Mouse (Mus musculus): ENCODE data around the gene Faap24. TPM values are rescaled to one million over a fixed set of nuclear protein-coding genes. Genes with fewer than 3 reads are reported as not detected.

Gene Faap24
- polyA plus RNA-seq, 1 experiment from 2014 or later: 22.9 TPM

GRCm38 (mm10) chr7:35357621-35358020 is 39.0 kb downstream of the Faap24 start:
- H3K36me3 ChIP-seq: peaks cover 11% of the 10 kb centered on the region; the same call in 1 of the 2 replicates
- no peak for DNase-seq (ENCODE audit: low spot score)
- no peaks in the 10 kb centered on the region for H3K9me3 ChIP-seq
- 87% methylated on average over 12 of the region's 12 CpGs for WGBS
- H3K27me3 ChIP-seq (ENCODE audit: insufficient read depth, poor library complexity, severe bottlenecking): no peaks in the 10 kb centered on the region
- no peak overlapping the region for H3K4me3 ChIP-seq
- H3K27ac ChIP-seq: no peak overlapping the region
- H3K4me1 ChIP-seq: peaks cover 19% of the 10 kb centered on the region

DNA sequence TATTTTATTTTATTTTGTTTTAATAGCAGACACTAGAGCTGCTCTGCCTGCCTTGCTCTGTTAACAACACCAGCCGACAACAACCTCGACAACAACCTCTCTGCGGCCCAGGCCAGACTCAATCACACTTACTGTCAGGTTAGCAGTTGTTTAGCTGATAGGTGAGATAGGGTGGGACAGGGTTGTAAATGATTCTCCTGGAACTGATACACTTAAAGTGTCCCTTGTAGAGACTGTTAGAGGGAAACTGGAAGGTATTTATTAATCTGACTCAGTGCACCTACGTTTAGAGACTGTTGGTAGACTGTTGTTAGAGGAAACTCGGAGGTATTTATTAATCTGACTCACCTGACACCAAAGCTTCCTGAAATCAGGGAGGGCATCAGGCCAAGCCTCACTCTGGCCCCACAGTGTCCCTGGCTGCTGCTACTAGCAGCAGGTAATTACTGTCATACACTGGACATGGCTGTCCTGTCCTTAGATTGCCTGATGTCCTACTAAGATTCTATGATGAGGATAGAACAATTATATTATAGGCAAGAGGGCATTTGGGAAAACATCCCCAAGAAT is 41.2 kb downstream of the Faap24 start:
- H3K9me3 ChIP-seq: no peaks in the 10 kb centered on the region
- no peak overlapping the region for H3K4me3 ChIP-seq
- DNase-seq (ENCODE audit: low spot score): no peak
- H3K27ac ChIP-seq: 0 out of 2 replicates have a peak overlapping the region, but pooled peaks have one; percentile 12
- peaks cover 9% of the 10 kb centered on the region; the same call in 1 of the 2 replicates for H3K36me3 ChIP-seq
- 60% methylated on average over 5 of the region's 5 CpGs for WGBS
- peaks cover 9% of the 10 kb centered on the region; the same call in 1 of the 2 replicates for H3K4me1 ChIP-seq
- no peaks in the 10 kb centered on the region for H3K27me3 ChIP-seq (ENCODE audit: insufficient read depth, poor library complexity, severe bottlenecking)

DNA sequence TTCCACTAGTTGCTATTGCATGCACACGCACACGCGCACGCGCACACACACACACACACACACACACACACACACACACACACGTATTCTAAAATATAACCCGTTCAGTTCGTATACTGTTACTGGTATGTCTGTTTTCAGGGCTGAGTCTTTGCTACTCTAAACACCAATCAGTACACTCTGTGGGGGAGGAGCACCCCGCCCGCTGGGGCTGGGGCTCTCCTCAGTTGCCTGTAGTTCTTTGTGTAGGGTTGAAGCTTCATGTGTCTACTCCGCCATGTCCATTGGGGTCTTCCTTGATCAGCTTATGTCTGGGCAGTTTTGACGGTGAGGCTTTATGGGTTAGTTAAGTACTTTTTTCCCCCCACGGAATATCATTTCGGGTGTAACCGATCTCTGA is 43.3 kb downstream of the Faap24 start:
- DNase-seq (ENCODE audit: low spot score): no peak
- WGBS: 93% methylated on average over 15 of the region's 15 CpGs
- peaks cover 12% of the 10 kb centered on the region; the same call in 1 of the 2 replicates for H3K4me1 ChIP-seq
- H3K4me3 ChIP-seq: no peak overlapping the region
- H3K9me3 ChIP-seq: no peaks in the 10 kb centered on the region
- H3K27me3 ChIP-seq (ENCODE audit: insufficient read depth, poor library complexity, severe bottlenecking): no peaks in the 10 kb centered on the region
- peaks cover 9% of the 10 kb centered on the region; the same call in 1 of the 2 replicates for H3K36me3 ChIP-seq
- H3K27ac ChIP-seq: no peak overlapping the region

DNA sequence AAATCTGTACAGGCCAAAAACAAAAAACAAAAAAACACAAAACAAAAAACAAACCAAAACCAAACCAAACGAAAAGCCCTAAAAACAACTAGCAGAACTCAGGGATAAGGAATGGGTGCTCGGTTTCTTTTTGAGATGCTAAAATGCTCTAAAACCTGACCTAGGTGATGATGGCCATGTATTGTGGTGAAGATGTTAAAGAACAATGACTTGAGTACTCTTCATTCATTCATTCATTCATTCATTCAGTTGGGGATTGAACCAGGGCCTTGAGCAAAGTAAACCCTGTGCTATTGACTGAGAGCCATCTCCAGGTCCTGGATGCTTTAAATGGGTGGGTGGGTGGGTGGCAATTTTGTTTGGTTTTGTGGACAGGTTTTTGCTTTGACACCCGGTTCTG is 45.5 kb downstream of the Faap24 start:
- Histone ChIP-seq H3K9me3 (no peaks in the 10 kb centered on the region), H3K27me3 (ENCODE audit: insufficient read depth, poor library complexity, severe bottlenecking) (no peaks in the 10 kb centered on the region), H3K27ac (no peak overlapping the region), H3K4me1 (peaks cover 18% of the 10 kb centered on the region), H3K36me3 (peaks cover 9% of the 10 kb centered on the region; the same call in 1 of the 2 replicates), H3K4me3 (no peak overlapping the region)
- WGBS: 86% methylated on average over 3 of the region's 3 CpGs
- no peak for DNase-seq (ENCODE audit: low spot score)

- H3K4me1 ChIP-seq: peaks cover 12% of the 10 kb centered on the region
- no peaks in the 10 kb centered on the region for H3K27me3 ChIP-seq (ENCODE audit: insufficient read depth, poor library complexity, severe bottlenecking)
- WGBS: 88% methylated on average over 8 of the region's 8 CpGs
- no peak overlapping the region for H3K27ac ChIP-seq
- H3K36me3 ChIP-seq: peaks cover 9% of the 10 kb centered on the region; the same call in 1 of the 2 replicates
- H3K4me3 ChIP-seq: no peak overlapping the region
- H3K9me3 ChIP-seq: no peaks in the 10 kb centered on the region
- no peak for DNase-seq (ENCODE audit: low spot score)
Observed at GRCm38 (mm10) chr7:35349886-35350684, 46.6 kb downstream of the Faap24 start.

DNA sequence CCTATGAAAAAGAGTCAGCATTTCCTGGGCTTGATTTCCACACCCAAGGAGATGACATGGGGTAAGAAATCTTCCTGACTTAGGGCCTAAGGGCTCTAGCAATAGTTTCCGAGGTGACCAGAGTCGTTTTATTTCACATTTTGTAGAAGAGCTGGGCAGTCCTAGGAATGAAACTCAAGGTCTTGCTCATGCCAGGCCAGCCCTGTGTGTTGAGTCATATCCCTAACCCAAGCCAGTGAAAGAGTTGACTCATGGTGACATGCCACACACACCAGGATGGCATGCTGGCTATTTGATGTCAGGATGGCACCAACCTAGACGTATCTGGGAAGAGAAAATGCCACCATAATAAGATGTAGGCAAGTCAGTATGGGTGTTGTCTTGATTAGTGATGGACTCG is 47.6 kb downstream of the Faap24 start:
- H3K4me1 ChIP-seq: peaks cover 12% of the 10 kb centered on the region
- no peak overlapping the region for H3K4me3 ChIP-seq
- no peaks in the 10 kb centered on the region for H3K27me3 ChIP-seq (ENCODE audit: insufficient read depth, poor library complexity, severe bottlenecking)
- 87% methylated on average over 4 of the region's 4 CpGs for WGBS
- H3K36me3 ChIP-seq: peaks cover 7% of the 10 kb centered on the region; the same call in 1 of the 2 replicates
- no peak for DNase-seq (ENCODE audit: low spot score)
- H3K9me3 ChIP-seq: no peaks in the 10 kb centered on the region
- no peak overlapping the region for H3K27ac ChIP-seq

- peaks cover 12% of the 10 kb centered on the region for H3K4me1 ChIP-seq
- 45% methylated on average over 17 of the region's 18 CpGs for WGBS
- no peak overlapping the region for H3K27ac ChIP-seq
- DNase-seq (ENCODE audit: low spot score): no peak
- H3K4me3 ChIP-seq: no peak overlapping the region
- H3K9me3 ChIP-seq: no peaks in the 10 kb centered on the region
- H3K27me3 ChIP-seq (ENCODE audit: insufficient read depth, poor library complexity, severe bottlenecking): no peaks in the 10 kb centered on the region
- H3K36me3 ChIP-seq: no peaks in the 10 kb centered on the region
Observed at GRCm38 (mm10) chr7:35347918-35348700, 48.5 kb downstream of the Faap24 start.

DNA sequence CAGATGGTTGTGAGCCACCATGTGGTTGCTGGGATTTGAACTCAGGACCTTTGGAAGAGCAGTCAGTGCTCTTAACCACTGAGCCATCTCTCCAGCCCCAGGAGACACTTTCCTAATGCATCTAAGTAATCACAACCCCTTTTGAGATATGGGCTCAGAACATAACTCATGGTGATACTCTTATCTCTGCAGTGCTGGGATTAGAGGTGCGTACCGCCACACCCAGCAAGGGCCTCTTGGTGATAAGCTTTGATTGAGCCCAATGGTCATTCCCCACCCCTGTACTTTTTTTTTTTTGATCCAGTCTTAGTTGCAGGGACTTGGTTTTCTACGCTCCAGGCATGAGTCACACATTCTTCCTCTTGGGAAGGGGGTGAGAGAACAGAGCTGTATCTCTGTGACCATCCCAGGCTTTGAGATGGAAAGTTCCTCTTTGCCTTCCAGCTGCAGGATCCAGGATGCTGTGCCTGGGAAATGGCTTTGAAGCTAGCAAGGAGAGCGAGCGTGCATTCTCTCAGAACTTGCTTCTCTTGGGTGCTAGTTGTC is 51.8 kb downstream of the Faap24 start:
- DNase-seq (ENCODE audit: low spot score): no peak
- H3K27me3 ChIP-seq (ENCODE audit: insufficient read depth, poor library complexity, severe bottlenecking): no peaks in the 10 kb centered on the region
- no peaks in the 10 kb centered on the region for H3K36me3 ChIP-seq
- H3K4me1 ChIP-seq: peaks cover 18% of the 10 kb centered on the region
- H3K27ac ChIP-seq: no peak overlapping the region
- H3K9me3 ChIP-seq: no peaks in the 10 kb centered on the region
- no peak overlapping the region for H3K4me3 ChIP-seq
- WGBS: 47% methylated on average over 5 of the region's 5 CpGs

- Histone ChIP-seq H3K4me1 (peaks cover 7% of the 10 kb centered on the region), H3K27ac (no peak overlapping the region), H3K36me3 (no peaks in the 10 kb centered on the region), H3K27me3 (ENCODE audit: insufficient read depth, poor library complexity, severe bottlenecking) (no peaks in the 10 kb centered on the region), H3K9me3 (no peaks in the 10 kb centered on the region), H3K4me3 (no peak overlapping the region)
- no peak for DNase-seq (ENCODE audit: low spot score)
- WGBS: 61% methylated on average over 4 of the region's 4 CpGs
Observed at GRCm38 (mm10) chr7:35342498-35342897, 54.1 kb downstream of the Faap24 start.

Other genes with a start within 250 kb of the Faap24 start
- gene Slc7a10, start 210.5 kb downstream of the Faap24 start, polyA plus RNA-seq (2016; fragmentation: Nextera tagmentation; extraction: Ambion mirVana): 0.14 and 0.49 TPM in 2 replicates
- 1.5 and 4.2 TPM in 2 replicates for gene Lrp3, start 181.3 kb downstream of the Faap24 start, polyA plus RNA-seq (2016; fragmentation: Nextera tagmentation; extraction: Ambion mirVana)
- gene Gpatch1, start 78.4 kb downstream of the Faap24 start, polyA plus RNA-seq (2016; fragmentation: Nextera tagmentation; extraction: Ambion mirVana): 12.5 and 15.3 TPM in 2 replicates
- gene Rhpn2, start 62.7 kb downstream of the Faap24 start, polyA plus RNA-seq (2016; fragmentation: Nextera tagmentation; extraction: Ambion mirVana): 7.7 and 8.2 TPM in 2 replicates
- 43.2 and 45.1 TPM in 2 replicates for gene Cep89, start 199 bp upstream of the Faap24 start, polyA plus RNA-seq (2016; fragmentation: Nextera tagmentation; extraction: Ambion mirVana)
- 0.63 and 1.2 TPM in 2 replicates for gene Slc7a9, start 52.0 kb upstream of the Faap24 start, polyA plus RNA-seq (2016; fragmentation: Nextera tagmentation; extraction: Ambion mirVana)
- 0.18 and 0.20 TPM in 2 replicates for gene Tdrd12, start 140.9 kb upstream of the Faap24 start, polyA plus RNA-seq (2016; fragmentation: Nextera tagmentation; extraction: Ambion mirVana)
- gene Nudt19, start 159.5 kb upstream of the Faap24 start, polyA plus RNA-seq (2016; fragmentation: Nextera tagmentation; extraction: Ambion mirVana): 76.7 and 99.6 TPM in 2 replicates
- gene Rgs9bp, start 188.7 kb upstream of the Faap24 start, polyA plus RNA-seq (2016; fragmentation: Nextera tagmentation; extraction: Ambion mirVana): 0.90 and 1.4 TPM in 2 replicates
- 28.3 and 33.0 TPM in 2 replicates for gene Ankrd27, start 189.4 kb upstream of the Faap24 start, polyA plus RNA-seq (2016; fragmentation: Nextera tagmentation; extraction: Ambion mirVana)

All from heart, embryonic 10.5 days (tissue).